Mouse (Mus musculus) right cerebral cortex, adult 2 months (tissue): Measurements from ENCODE around the gene Tcaf1.

Experiments
- DNase-seq, 2 experiments: peaks; one replicate each; pipeline ENCODE4 v3.0.0; 2021 to 2022; ENCODE audit warnings: low spot score in 2 of 2

The Tcaf1 gene

DNA sequence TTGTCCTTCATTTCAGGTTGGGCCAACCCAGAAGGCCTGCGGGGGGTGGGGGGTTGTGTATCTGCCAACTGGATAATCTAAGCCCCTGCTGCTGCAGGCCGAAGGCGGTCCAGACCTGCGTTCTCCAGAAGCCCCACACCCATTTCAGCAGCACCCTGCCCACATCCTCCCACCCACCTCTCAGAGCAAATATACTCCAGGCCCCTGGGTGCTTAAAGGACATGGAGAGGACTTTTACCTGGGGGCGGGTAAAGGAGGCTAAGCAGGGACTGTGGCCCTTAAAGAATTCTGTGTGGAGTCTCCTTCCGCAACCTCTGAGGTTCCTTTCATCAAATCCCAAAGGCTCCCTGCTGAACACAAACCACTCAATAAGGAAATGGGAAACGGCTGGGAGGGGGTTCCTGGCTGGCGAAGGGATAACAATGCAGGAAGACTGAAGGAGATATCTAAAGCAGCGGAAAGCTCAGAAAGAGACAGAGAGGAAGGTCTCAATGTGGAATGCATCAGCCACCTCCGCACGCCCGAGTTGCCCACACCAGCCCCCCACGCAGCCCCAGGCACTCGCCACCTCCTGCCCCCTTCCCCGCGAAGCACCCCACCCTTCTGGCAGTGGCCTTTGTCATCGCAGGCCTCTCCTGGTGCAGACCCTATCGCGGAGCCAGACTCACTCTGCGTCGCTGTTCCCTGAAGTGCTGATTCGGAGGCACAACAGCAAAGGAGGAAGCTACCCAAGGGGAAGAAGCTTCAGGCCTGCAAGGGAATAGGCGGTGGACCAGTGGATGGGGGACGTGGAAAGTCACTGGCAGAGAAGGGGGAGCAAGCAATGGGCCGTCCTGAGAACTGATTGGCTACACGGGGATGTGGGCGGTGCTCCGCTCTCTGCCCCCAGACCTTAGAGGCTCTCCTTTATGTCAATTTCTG, at the start of gene Tcaf1:
Gene Tcaf1 (minus strand): TSS at position 798 of the 921 bp plus-strand sequence.
- DNase-seq, result peak; percentile 86 to 93

DNA sequence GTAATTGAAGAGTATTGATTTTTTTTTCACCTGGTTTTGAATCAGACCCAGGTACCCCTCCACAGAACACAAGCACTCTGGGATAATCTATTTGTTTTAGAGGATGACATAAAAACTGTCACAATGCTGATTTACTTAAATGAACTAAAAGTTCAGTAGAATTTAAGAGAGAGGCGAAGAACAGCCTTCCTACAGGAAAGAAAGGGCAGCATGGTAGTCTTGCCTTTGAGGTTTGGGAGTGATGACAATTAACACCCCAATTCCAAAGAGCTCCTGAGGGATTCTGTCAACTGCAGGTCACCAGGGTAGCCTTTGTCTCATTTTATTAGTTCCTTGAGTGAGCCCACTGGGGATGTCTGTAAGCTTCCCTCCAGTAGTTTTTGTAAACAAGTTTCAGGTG, 46.2 kb upstream of the Tcaf1 start, which contains the start of gene Olfr38:
Gene Olfr38 (plus strand): TSS at position 301 of the 400 bp plus-strand sequence.
- no peak for DNase-seq

DNA sequence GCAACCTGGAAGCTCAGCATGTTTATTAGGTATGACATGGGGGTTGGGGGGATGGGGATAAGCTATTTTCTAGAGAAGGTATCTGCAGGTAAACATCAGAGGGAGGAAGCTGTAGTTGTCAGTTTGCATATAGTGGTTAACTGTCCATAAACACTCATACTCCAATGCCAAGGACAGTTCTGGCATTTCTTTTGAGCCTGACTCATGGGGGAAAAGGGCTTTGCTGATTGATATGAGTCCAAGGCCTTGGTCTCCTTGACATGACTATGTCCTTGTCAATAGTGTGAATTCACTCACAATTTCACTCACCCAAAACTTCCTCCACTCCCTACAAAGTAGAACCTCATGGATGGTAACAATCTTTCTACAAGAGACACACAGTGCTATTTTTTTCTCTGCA, 38.0 kb upstream of the Tcaf1 start:
- no peak for DNase-seq

DNA sequence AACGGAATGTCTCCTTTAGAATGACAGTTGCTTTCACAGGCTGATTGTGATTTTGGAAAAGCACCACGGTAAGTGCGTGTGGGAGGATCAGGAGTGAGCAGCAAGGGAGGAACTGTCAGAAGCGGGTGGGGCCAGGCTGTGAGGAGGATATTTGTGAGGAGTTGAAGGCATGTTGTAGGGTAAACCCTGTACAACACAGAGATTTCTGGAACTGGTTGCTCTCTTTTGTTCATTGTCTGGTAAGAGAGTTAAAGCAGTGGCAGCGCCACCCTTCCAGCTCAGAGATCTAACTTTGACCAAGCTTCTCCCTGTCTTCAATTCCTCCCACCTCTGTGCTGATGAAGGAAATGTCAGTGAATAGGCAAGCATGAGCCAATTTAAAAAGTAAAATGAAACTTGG, 32.4 kb upstream of the Tcaf1 start:
- DNase-seq, result peak in 1 of 2 experiments; percentile 20

DNA sequence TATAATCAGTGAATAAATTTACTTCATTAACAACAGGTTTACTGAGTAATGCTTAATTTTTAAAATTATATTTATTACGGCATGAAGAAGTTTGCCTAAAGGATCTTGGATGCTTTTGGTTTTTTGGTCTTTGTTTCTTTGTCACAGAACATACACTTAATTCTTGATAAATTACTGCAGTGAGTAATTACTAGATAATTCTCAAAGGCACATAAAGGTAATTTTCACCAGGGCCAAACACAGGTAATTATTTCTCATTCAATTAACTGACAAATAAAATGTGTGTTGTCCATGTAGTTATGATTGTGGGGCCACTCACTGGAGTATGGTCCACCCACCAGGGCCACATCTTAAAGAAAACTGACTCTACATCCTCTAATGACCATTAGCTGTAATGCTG, 29.2 kb upstream of the Tcaf1 start, which contains the start of gene Olfr453:
Gene Olfr453 (plus strand): TSS at position 301 of the 400 bp plus-strand sequence.
- no peak for DNase-seq

DNA sequence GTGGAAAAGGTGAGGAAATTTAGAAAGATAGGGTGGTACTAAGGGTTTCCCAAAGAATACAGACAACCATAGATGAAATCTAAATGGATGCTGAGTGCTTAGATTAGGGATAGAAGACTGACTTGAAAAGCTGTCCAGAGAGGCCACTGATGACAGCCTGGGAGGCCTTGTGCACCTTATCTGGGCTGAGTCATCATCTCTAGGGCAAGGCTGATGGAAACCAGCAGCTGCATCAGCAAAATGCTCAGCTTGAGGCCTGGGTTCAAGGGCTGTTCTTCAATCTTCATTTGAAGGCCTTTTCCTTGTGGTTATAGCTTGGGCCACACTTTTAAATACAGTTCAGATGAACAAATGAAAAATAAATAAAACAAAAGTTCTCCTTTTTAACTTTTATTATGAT, 8.1 kb upstream of the Tcaf1 start:
- no peak for DNase-seq

DNA sequence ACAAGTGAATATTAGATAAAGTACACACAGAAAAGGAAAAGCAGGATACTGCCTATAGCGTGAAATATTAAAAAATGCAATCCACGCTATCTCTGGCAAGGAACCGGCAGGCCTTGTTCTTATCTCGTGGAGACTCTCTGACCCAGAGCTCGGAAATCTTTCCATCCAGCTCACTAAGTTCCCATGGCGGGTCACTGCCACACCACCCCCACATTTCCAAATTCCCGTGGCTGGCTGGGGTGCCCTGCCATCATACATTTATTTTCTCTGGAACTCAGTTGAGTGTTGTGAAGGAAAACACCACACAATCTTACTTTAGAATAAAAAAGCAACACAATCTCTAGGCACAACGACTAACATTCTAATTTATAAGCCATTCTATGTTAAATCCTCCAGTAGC, 4.8 kb upstream of the Tcaf1 start:
- DNase-seq, result no peak

DNA sequence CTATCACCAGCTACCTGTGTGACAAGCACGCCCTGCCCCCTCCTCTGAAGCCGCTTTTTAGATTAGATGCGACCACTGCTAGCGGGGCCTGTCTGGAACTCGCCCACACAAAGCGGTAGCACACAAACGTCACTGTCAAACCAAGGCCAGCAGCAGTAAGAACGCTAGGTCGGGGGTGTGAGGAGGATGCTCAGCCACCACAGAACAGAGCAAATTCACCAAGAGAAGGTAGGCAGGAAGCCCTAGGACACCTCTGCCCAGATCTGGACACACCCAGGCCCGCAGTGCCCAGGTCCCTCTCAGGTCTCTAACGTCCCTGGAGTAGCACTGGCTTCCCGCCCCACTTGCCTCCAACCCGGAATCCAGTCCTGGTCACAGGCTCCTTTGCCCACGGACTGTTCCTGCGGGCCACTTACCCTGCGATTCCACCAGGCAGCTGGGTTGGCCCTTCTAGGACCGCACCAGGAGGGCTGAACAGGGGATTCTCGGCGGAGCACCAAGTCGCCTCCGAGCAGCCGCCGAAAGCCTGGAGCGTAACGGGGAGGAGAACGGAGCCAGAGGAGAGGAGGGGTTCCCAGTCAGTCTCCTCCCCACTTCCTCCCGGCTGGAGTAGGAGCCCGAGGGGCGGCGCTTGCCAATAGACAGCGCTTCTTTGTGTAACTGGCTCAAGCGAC, 17.2 kb downstream of the Tcaf1 start:
- peak; percentile 81 to 85 for DNase-seq

DNA sequence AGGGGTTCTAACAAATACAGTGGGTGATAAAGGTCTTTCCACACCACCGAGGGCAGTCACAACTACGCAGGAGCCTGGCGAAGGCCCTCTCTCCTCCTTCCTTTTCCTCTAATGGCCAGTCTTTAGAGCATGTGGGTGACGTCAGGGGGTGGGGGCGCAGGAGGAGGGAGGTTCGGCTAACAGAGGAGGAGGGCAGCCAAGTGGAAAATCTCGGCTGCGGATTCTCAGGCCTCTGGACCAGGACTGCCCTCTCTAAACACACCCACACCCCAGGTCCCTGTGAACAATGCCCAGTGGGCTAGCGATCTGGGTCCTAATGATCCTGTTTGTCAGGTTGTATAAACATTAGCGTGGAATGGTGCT, 17.8 kb downstream of the Tcaf1 start:
- DNase-seq, result peak; percentile 71 to 80

DNA sequence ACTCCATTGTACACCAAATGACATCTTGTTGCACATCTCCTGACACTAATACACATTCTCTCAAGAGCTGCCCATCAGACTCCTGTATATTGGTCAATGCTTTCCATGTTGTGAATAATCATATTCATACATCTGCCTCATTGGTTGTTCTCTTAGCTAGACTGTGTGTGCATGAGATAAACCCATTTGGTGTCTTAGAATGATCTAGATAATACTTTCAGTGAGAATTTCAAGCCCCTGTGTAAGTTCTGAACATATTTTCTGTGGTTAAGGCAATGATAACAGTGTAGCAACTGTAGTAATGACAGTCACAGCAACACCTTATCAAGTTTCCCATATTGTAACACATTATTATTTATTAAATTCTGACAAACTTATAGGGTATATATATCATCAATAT, 20.1 kb downstream of the Tcaf1 start:
- no peak for DNase-seq

DNA sequence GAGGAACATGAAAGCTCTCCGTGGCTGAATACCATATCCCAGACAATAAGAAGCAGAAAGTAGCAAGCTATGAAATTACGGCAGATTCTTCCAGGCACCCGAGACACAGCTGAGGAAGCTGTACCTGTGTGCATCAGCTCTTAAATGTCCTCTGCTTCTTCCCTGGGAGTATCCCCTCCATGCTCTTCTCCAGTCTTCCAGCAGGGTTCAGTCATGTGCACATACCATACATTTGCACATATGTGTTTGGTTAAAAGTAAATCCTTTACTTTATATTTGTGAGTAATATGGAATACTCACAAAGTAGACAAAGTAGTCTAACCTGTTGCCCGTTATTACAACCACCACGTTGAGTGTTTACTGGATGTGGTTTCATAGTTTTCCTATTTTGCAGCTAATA, 22.0 kb downstream of the Tcaf1 start:
- DNase-seq, result no peak

DNA sequence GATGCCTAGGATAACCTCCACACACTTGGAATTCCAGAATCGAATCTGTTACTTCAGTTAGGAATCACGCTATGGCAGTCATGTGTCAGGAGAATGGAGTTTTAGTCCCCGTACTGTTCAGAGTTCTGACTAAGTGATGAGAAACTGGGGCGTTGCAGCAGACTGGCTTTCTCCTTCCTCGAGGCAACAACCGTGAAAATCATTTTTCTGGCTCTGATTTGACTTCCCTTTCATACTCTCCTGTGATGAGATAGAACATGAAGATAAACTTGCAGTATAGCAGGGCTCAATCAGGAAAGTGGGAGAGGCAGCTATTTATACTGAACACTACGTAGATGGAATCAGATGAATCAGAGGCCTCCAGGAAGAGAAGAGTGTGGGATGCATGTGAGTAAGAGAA, 29.8 kb downstream of the Tcaf1 start:
- DNase-seq, result peak; percentile 23 to 54

DNA sequence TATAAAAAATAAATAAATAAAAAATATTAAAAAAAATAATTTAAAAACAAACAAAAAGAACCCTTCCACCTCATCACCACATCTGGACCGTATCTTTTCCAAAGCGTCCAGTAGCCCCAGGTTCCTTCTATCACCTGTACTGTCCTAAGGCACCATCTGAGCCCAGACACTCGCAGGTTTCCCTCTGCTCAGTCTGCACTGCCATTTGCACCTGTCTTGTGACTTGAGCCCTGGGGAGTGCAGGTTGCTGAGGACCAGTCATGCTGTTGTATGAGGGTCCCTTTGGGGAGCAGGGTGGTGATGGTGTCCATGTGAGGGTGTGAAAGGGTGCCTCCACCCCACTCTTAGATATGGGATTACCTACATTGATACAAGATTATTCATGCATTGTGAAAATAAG, 33.9 kb downstream of the Tcaf1 start:
- DNase-seq, result no peak

DNA sequence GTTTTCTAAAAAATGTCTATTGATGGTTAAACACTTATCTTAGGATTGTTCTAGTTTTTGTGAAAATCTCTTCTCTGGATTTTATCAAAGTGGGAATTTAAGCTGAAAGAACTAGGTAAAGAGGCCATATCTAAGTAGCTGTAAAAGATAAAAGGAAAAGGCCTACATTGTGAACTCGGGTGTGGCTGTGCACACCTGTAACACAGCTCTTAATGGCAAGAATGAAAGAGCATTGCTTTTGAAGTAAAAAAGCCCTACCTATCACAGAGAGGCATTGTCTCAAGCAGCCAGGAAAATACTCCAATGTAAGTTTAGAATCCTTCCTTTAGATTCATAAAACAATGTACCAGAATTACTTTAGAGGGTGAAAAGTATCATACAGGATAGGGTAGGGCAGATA, 38.1 kb downstream of the Tcaf1 start:
- DNase-seq, result no peak

DNA sequence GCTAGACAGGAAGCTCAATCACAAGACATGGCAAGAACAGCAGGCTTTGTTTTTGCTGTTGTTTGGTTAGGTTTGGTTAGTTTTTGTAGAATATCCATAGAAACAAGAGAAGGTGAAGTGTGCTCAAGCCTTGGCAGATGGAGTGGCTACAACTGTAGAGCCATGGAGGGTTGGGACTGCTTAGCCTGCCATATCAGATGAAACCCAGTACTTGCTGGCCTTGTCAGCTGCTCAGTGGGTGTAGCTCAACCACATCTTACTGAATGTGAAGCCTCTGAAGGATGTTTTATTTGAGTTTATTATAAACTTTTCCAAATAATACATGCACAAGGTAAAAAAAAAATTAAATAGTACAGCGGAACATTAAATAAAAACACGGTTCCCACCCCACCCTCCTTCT, 42.2 kb downstream of the Tcaf1 start:
- DNase-seq, result no peak

DNA sequence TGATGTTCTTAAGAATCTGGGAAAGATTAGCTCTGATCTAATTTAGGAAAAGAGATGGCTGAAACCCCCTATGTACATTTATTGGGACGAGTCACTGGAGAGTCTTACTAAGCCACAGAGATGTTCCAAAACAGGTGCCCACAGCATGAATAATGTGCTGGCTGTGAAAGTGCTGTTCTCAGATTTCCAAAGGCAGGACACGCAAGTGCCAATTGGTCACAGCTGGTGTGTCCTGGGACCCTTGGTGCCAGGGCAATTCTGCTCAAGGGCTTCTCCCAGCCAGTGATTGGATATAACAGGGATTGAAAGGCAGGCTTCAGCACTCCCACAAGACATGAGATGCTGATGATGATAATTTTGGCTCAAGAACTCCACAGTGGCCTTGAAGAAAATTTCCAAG, 48.1 kb downstream of the Tcaf1 start:
- DNase-seq, result no peak

DNA sequence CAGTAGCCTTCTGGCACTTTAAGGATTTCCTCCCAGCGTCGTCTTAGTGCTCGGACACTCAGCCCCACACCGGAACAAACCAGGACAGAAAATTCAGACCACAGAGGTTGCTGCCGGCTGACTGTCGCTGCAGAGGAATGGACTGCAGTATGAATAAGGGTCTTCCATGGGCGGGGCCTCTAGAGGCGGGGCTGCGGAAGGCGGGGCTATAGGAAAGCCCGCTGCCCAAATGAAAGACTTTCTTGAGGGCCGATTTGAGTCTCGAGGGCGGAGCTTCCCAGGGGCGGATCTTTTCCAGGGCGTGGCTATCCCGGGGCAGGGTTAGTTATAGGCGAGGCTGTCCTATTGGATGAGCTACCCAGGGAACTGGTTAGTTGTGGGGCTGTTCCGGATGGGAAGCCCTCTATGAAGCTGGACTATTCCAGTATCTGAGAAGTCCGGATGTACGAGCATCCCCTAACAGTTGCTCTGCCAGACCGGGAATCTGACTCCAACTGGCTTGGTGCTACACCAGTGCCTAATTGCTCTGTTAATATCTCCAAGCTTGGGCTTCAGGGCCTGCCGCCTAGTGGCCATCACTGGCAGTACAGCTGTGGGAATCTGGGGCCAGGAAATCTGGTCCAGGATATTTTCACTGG, 64.9 kb downstream of the Tcaf1 start, which contains the start of gene Tcaf2:
Gene Tcaf2 (minus strand): TSS at position 343 of the 638 bp plus-strand sequence.
- peak; percentile 67 for DNase-seq

DNA sequence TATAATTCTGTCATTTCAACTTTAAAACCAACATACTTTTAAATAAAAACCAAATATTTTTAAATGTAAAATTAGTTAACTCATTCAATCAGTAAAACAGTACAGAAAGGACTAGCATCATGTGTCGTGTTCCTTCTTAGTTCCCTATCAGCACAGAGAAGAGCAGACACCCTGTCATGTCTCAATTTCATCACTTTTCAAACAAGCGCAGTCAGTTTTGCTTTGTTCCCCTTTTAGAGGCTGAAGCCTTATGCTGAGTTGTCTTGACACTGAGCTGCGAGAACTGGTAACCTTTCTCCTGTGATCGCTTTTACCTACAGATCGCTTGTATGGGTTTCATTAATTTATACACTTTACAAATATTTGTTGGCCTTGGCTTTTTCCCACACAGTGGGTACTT, 75.5 kb downstream of the Tcaf1 start:
- no peak for DNase-seq

DNA sequence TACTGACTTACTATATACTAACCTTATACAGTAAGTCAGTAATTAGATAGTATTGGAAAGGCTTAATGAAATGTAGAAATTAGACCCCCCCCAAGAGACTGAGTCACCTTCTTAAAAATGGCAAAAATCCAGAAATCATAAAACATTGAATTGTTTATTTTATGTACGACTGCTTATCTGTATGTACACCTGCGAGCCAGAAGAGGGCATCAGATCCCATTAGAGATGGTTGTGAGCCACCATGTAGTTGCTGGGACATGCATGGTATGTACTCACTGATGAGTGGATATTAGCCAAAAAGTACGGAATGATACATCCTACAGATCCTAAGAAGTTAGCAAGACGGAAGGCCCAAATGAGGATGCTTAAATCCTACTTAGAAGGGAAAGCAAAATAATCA, 78.5 kb downstream of the Tcaf1 start:
- no peak for DNase-seq
